Mouse (Mus musculus) megakaryocyte progenitor cell, adult 5-6 weeks (primary cell): ENCODE measurements at regions not wholly inside any gene's neighbourhood (a gene's known extent, or its start where the extent isn't known, plus 50 kb on each side); places are given as distances from the start of the nearest gene placed in this dataset.

Experiments
- ATAC-seq: replicated peaks from 2 replicates; pipeline ENCODE4 v1.8.0; 2016; ENCODE audit warnings: mild to moderate bottlenecking, moderate TSS enrichment, inconsistent platforms; ENCODE audit not compliant: poor library complexity

DNA sequence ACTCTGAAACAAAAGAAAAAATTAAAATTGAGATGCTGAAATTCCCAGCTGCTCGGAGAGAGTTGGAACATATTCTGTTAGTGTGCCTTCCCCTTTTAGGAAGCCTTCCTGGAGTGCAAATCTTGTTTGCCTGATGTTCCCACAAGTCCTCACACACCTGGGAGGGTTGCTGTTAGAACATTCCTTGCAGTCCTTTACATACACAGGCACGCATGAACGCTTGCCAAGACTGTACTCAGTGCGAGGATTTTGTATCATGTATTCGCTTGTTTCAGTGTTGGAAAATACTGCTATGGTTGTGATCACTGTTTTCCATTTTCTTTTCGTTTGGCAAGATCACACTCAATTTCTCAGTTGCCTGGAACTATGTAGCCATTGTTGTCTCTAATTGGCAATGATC lies 770.5 kb downstream of the Tmem114 start:
- no peak for ATAC-seq

DNA sequence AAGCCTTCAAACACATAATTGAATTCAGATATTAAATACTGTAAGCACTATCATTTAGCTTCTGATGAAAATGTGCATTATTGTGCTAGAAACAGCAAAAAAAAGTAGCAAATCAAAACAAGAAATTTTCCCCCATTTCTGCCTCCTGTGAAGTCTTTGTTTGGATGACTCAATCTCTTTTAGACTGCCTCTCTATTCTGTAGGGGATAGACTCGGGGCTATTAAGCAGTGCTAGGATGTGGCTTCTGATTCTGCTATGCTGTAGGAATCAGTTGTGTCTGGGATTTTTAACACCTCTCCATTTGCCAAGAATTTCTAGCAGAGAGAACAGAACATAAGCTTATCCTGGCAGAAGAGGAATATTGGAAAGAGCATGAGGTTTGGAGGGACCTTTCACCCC lies 775.2 kb downstream of the Tmem114 start:
- no peak for ATAC-seq

DNA sequence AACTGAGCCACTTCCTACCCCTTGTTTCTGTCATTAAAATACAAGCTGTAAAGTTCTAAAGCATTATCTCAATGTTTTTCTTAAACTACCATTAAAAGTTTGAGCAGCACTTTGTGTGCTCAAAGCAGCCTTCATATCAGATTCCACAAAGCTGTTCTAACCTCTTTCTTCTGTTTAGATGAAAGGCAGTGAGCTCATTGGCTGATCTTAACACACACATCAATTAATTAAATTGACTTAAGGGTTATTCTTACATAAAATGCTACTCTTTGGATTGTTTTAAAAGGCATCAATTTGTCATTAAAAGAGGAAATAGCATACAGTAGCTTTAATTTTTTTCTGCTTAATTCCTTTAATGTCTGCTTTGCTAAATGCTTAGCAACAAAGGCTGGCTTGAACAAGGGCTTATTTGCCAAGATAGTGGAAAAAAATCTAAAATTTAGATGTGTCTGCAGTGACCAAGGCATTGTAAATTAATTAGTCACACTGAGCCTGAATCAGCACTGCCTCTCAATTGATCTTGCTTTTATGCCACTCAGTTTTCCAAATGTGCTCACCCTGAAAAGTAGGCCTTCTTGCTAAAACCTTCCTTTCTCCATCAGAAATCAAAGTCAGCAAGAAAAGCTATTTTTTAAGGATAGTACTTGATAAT lies 777.5 kb downstream of the Tmem114 start:
- ATAC-seq: no peak

DNA sequence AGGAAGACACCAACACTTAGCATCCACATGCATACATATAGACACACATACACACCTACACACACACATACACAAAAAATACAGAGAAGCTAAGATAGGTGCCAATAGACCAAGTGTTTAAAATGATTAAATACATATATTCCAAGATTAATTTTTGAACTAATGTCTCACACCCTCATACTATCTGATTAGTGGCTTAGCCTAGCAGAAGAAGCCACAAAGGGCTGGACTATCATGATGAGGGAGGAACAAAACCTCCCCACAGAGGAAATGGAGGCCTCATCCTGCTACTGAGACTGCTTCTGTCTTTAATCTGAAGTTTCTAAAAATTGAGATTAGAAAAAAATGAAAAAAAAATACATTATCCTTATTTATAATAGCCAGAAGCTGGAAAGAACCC lies 780.6 kb downstream of the Tmem114 start:
- no peak for ATAC-seq

DNA sequence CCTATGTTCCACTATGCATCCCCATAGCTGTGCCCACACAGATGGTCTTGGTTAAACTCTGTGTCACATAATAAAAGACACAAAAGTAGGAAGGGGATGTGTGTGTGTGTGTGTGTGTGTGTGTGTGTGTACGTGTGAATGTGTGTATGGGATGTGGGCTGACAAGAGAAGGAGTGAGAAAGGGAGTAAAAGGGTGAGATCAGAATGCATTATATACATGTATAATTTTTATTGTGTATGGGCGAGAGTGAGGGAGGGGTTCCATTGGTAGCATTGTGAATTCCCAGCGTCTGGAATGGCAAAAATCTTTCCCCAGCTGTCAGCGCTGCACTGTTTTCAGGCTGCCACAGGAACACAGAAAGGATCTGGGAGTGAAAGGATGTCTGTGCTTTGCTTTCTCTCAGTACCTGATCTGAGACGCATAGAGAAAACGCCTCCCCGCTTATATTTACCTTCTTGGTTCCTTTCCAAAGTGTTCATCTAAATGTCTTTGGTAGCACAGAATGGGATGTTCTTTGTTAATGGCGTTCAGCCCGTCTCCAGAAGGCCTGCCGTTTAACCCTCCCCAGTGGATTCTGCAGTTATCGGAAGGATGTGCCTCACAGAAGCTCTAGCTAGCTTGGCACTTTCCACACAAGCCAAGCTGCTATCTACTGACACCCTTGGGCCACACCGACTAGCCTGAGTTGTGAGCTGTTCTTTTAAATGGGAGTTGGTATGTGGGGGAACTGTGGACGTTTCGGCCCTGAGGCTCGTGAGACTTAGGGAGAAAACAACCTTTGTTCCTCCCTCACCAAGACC lies 785.8 kb downstream of the Tmem114 start:
- ATAC-seq: no peak

DNA sequence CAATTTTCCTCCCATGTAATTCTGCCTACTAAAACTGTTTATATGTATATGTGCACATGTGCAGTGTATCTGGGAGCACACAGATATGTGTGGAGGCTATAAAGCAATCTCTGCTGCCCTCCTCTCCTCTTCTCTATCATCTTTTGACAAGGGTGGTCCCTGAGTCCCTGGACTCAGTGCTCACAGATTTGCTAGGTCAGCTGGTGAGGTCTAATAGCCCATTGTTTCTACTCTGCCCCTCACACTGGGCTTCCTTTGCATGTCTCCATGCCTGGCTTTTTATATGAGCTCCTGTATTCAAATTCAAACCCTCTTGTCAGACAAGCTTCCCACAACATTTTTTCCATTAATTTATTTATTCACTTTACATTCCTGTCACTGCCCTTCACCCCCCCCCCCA lies 786.9 kb downstream of the Tmem114 start:
- ATAC-seq: no peak

DNA sequence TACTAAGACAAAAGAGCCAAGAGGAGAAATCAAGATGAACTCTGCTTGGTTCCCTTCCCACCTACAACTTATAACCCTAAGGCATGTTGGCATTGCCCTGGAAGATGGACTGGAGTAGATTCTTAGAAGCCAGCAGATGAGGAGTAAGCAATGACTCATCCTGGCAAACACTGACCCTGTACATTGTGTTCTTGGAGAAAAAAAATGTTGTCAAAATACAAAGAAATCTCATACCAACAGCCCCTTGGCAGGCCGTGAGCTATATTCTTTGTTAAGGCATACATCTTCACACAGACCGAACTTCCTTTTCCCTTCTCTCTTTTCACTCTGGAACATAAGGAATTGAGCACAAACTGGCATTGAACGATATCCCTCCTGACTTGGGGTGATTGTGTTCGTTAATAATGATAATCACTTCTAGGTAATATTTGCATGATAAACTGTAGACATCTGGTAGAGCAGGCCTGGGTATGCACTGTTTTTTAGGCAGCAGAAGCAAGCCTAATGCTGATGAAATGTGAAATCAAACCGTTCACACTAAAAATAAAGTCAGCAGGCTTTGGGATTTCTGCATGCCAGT lies 787.7 kb downstream of the Tmem114 start:
- ATAC-seq: no peak

DNA sequence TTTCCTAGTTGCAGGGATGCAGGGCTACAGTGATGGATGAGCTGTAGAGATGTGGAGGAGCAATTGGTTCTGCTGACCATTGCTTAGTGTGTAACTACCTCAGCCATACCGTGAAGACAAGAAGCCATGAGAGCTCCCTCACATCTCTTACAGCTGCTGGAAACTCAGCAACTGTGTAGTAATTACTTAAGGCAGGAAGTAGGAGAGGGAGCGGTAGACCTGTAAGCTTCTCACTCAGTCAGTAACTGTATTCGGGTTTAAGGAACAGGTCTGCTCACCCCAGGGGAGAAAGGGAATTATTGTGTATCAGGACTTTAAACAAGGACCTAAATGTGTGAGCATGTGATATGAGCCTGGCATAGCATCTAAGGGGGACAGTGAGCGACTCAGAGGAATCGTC lies 788.6 kb downstream of the Tmem114 start:
- ATAC-seq: no peak

DNA sequence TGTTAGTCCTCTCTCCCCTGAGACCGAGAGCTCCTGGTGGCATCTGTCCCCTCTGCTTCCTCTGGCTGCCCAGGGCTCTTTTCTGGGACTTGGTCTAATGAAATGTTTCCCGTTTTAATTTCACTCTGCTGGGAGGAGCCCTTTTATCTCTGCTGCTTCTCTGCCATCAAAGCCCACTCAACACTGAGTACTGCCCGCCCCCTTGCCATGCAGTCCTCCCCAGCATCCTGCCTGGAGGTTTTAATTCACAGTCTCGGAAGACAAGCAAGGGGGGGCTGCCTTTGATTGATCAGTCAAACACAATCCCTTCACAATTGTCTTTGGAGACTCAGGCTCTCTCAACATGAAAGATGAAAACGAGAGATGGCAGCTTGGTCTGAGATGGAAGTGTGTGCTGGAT lies 792.5 kb downstream of the Tmem114 start:
- ATAC-seq: no peak

DNA sequence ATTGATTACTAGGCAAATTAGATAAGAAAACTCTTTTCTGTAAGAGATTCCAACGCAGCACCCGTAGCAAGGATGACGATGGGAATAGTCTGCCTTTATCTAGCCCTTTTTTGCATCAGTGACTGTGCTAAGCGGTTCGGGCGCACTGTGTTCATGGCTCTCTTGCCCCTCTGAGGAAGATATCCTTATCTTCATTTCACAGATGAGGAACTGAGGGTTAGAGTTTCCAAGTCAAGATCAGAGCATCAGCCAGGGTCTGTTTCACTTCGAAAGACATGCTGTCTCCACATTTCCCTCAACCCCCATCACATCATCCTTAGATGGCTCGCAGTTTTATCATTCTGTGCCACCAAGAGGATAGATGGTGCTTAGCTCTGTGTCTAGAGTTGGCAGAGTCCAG lies 796.6 kb downstream of the Tmem114 start:
- ATAC-seq: no peak

DNA sequence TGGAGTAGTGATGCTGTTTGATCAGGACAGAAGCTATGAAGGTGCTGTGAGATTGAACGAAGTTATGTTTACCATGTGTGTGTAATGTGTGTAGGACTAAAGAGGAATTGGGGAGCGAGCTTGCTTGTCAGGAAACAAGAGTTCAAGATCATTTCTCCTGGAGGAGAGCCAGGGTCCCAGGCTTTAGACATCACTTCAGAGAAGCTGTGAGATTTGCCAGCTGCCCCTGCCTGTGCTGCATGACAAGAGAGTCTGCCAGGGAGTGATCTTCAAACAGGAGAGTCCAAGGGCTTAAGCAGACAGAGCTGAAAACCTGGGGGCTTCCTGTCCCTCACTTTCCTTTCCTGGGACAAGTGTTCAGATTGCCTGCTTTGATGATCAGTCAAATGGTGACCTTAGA lies 818.3 kb downstream of the Tmem114 start:
- no peak for ATAC-seq

DNA sequence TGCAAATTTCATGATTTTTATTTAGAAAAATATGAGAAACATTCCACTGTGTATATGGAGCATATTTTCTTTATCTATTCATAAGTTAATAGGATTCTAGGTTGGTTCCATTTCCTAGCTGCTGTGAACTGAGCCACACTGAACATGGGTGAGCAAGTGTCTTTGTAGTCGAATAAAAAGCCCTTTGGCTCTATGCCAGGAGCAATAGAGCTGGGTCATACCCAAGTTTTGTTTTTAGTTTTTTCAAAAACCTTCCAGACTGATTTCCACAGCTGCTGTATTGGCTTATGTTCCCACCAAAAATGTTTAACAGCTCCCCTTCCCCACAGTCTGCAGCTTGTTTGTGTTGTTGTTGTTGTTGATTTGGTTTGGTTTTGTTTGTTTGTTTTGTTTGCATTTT lies 822.5 kb downstream of the Tmem114 start:
- no peak for ATAC-seq

DNA sequence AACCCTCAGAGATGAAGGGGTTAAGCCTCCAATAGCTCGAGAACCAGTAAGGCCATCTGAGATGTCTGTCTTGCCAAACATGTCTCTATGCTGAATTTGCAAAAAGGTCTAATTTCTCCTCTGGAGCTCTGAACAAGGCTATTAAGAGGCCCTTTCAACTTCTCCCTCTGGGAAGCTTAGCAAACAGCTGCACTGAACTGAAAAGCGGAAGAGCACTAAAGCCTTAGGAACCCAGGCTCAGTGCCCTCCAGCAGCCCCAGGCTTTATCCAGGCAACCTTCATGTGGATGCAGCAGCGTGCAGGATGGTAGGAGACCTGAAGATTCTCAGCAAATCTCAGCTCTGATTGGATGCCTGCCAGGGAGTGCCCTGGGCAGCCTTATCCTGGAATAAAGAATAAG lies 850.1 kb downstream of the Tmem114 start:
- no peak for ATAC-seq

DNA sequence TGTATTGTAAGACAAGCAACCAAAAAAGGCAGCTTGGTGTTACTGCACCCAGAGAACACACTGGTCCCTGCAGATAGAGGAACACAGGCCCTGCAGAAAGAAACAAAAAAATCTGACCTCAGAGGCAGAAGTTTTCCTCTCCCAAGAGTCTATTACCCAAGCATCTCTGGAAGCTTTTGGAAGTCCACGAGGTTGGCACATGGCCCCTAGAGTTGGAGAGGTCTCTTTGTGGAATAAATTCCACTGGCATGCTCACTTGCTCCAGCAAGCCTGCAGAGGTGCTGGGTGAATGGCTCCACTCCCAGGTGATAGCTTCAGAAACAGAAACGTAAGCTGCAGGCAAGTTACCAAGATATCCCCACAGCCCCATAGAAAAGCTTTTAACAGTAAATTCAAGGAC lies 864.1 kb downstream of the Tmem114 start:
- ATAC-seq: no peak

DNA sequence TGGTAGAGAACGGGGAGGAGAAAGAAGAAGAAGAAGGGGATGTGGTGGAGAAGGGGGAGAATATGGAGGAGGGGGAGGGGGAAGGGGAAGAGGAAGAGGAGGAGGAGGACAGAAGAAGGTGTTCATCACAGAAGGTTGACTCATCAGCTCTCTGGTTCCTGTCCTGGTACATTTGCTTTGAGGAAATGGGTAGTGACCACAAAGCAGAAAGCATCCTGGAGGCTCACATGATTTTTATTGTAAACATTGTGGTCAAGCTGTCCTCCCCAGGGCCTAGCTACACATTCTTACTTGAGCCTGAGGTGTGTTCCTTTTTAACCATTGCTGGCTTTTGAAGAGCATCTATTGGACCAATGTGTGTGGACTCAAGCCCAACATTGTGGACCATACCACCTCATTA lies 865.8 kb downstream of the Tmem114 start:
- peak; percentile 93 for ATAC-seq

DNA sequence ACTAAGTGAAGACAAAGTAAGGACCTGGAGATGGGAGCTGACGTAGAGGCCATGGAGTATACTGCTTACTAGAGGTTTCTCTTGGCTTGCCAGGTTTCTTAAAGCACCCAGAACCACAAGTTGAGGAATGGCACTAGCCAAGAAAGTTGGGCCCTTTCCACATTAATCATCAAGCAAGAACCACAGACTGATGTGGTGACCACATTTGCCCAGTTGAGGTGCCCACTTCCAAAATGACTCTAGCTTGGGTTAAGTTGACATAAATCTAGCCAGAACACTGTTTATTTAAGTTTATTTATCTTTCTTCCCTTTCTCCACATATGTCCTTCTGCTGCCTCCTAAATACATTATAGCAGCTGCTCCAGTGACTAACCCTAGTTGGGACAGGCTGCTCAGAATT lies 866.3 kb downstream of the Tmem114 start:
- ATAC-seq: peak; percentile 19; the same call in 1 of the 2 replicates

DNA sequence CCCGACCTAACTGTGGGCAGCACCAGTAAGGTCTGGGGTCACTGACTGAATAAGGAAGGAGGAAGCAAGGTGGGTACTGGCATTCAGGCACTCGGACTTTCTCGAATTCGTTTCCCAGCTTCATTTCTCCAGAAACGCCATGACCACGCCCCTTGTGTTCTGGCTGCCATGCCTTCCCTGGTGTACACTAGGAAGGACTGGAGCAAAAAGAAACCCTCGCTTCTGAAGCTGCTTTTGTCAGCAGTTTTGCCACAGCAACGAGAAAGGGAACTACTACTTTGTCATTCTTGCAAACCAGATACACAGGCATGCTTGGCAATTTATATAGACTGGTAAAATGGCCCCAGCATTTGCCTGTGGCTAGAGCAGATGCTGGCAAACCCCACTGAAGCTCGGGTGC lies 869.0 kb downstream of the Tmem114 start:
- no peak for ATAC-seq

DNA sequence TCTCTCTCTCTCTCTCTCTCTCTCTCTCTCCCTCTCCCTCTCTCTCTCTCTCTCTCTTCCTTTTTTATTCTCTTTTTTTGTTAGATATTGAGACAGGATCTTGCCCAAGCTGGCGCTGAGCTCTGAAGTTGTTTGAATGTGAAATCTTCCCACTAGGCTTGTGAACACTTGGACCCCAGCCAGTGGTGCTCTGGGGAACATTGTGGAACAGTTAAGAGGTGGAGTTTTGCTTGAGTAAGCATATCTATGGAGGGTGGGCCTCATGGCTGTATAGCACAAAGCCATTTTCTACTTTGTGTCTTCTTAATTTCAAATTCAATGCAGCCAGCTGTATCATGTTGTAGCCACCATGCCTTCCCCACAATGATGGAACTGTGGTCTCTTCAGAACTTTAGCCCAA lies 875.4 kb downstream of the Tmem114 start:
- ATAC-seq: no peak

DNA sequence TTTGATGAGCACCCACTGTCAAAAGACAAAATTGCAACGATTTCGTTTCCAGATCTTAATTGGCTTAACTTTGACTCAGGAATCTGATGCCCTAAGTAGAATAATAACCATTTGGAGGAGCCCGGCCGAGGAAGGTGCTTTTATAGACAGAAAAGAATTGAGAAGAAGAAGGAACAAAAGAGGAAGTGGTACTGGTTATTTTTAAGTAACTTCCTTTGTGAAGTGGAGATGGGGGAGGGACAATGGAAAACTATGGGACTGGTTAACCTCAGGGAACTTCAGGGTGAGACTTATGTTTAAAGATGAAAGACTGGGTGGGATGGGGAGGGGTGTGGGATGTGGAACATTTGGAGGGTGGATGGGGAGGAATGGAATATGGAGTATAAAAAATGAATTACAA lies 880.9 kb downstream of the Tmem114 start:
- ATAC-seq: peak; percentile 92

DNA sequence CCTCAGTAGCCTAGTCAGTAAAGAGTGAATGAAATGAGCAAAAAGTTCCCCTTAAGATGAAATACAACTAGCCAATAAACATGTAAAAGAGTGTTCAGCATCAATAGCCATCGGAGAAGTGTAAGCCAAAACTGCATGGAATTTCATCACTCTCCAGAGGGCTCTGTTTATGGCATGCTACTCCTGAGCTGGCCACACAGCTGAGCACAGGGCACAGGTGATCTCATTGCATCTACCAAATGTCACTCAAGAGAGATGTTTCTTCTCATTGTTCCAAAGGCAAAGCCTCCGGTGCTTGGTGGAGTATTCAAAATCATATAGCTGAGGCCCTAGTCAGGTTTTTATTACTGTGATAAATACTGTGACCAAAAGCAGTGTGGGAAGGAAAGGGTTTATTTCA lies 895.1 kb downstream of the Tmem114 start:
- ATAC-seq: no peak

DNA sequence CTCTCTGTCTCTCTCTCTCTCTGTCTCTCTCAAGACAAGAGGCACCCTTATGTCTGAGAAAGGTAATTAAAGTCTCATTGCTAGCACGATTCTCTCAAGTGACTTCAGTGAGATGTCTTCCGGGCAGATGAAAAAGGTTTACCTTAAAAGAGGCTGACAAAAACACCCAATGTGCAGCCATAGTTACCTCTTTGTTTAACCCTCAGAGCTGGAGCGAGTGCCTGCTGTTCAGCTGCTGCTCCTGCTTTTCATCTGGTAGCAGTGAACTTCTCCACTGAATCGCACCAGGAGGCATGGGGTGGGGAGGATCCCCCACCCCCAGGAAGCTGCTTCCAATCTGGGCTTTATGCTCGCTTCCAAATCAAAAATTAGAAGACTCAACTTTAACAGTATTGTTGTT lies 896.0 kb downstream of the Tmem114 start:
- no peak for ATAC-seq
